Mouse (Mus musculus): ENCODE measurements at regions not wholly inside any gene's neighbourhood (a gene's known extent, or its start where the extent isn't known, plus 50 kb on each side); places are given as distances from the start of the nearest gene placed in this dataset.

- H3K9ac ChIP-seq, result no peak overlapping the region
- ATAC-seq (ENCODE audit: low FRiP score), result no peak
- no peak overlapping the region for H3K4me3 ChIP-seq (replicated peaks)
- no peak overlapping the region for H3K27ac ChIP-seq
- H3K27me3 ChIP-seq, result no peaks in the 10 kb centered on the region
- no peaks in the 10 kb centered on the region for H3K9me3 ChIP-seq
- 87% methylated on average over 6 of the region's 6 CpGs for WGBS
- H3K36me3 ChIP-seq (replicated peaks), result no peaks in the 10 kb centered on the region
- H3K4me1 ChIP-seq, result peaks cover 15% of the 10 kb centered on the region
- no peak overlapping the region for H3K4me2 ChIP-seq
Observed at GRCm38 (mm10) chr13:60425556-60425955, 176.2 kb upstream of the Dapk1 start.

- no peak overlapping the region for H3K27ac ChIP-seq
- no peak overlapping the region for H3K9ac ChIP-seq
- no peaks in the 10 kb centered on the region for H3K27me3 ChIP-seq
- H3K36me3 ChIP-seq (replicated peaks), result no peaks in the 10 kb centered on the region
- H3K9me3 ChIP-seq, result no peaks in the 10 kb centered on the region
- ATAC-seq (ENCODE audit: low FRiP score), result no peak
- H3K4me2 ChIP-seq, result no peak overlapping the region
- 87% methylated on average over 12 of the region's 12 CpGs for WGBS
- H3K4me1 ChIP-seq, result peaks cover 15% of the 10 kb centered on the region
- no peak overlapping the region for H3K4me3 ChIP-seq (replicated peaks)
Observed at GRCm38 (mm10) chr13:60426192-60426840, 175.4 kb upstream of the Dapk1 start.

- H3K27ac ChIP-seq, result no peak overlapping the region
- no peak overlapping the region for H3K4me2 ChIP-seq
- H3K9ac ChIP-seq, result no peak overlapping the region
- H3K4me3 ChIP-seq (replicated peaks), result no peak overlapping the region
- H3K36me3 ChIP-seq (replicated peaks), result no peaks in the 10 kb centered on the region
- peaks cover 15% of the 10 kb centered on the region for H3K4me1 ChIP-seq
- no peak for ATAC-seq (ENCODE audit: low FRiP score)
- 54% methylated on average over 7 of the region's 7 CpGs for WGBS
- no peaks in the 10 kb centered on the region for H3K9me3 ChIP-seq
- H3K27me3 ChIP-seq, result no peaks in the 10 kb centered on the region
Observed at GRCm38 (mm10) chr13:60427077-60427476, 174.7 kb upstream of the Dapk1 start.

GRCm38 (mm10) chr13:60427755-60428385 is 173.9 kb upstream of the Dapk1 start:
- ATAC-seq (ENCODE audit: low FRiP score), result no peak
- Histone ChIP-seq H3K4me2 (peak overlapping the region; percentile 3; the same call in 1 of the 2 replicates), H3K27me3 (no peaks in the 10 kb centered on the region), H3K9me3 (no peaks in the 10 kb centered on the region), H3K9ac (no peak overlapping the region; the same call in 1 of the 2 replicates), H3K27ac (no peak overlapping the region), H3K4me1 (peaks cover 15% of the 10 kb centered on the region), H3K4me3 (replicated peaks) (no peak overlapping the region), H3K36me3 (replicated peaks) (no peaks in the 10 kb centered on the region)
- WGBS, result 27% methylated on average over 12 of the region's 12 CpGs

GRCm38 (mm10) chr13:60429148-60429547 is 172.6 kb upstream of the Dapk1 start:
- Histone ChIP-seq H3K9ac (no peak overlapping the region), H3K4me3 (replicated peaks) (no peak overlapping the region), H3K27ac (no peak overlapping the region), H3K4me1 (peaks cover 15% of the 10 kb centered on the region), H3K27me3 (no peaks in the 10 kb centered on the region), H3K36me3 (replicated peaks) (no peaks in the 10 kb centered on the region), H3K9me3 (no peaks in the 10 kb centered on the region), H3K4me2 (no peak overlapping the region)
- 75% methylated on average over 3 of the region's 3 CpGs for WGBS
- ATAC-seq (ENCODE audit: low FRiP score), result no peak

GRCm38 (mm10) chr13:60431412-60431811 is 170.3 kb upstream of the Dapk1 start:
- 90% methylated on average over 8 of the region's 8 CpGs for WGBS
- no peak overlapping the region for H3K27ac ChIP-seq
- H3K4me1 ChIP-seq, result peaks cover 12% of the 10 kb centered on the region
- H3K27me3 ChIP-seq, result no peaks in the 10 kb centered on the region
- no peak overlapping the region for H3K9ac ChIP-seq
- no peak overlapping the region for H3K4me3 ChIP-seq (replicated peaks)
- no peaks in the 10 kb centered on the region for H3K36me3 ChIP-seq (replicated peaks)
- ATAC-seq (ENCODE audit: low FRiP score), result no peak
- no peak overlapping the region for H3K4me2 ChIP-seq
- H3K9me3 ChIP-seq, result no peaks in the 10 kb centered on the region

GRCm38 (mm10) chr13:60434221-60435210 is 167.2 kb upstream of the Dapk1 start:
- Histone ChIP-seq H3K9ac (no peak overlapping the region), H3K4me3 (replicated peaks) (no peak overlapping the region), H3K9me3 (no peaks in the 10 kb centered on the region), H3K36me3 (replicated peaks) (no peaks in the 10 kb centered on the region), H3K4me1 (no peaks in the 10 kb centered on the region), H3K27ac (no peak overlapping the region), H3K4me2 (no peak overlapping the region), H3K27me3 (no peaks in the 10 kb centered on the region)
- ATAC-seq (ENCODE audit: low FRiP score), result no peak
- 71% methylated on average over 11 of the region's 11 CpGs for WGBS

- H3K4me3 ChIP-seq (replicated peaks), result no peak overlapping the region
- H3K36me3 ChIP-seq (replicated peaks), result no peaks in the 10 kb centered on the region
- no peak overlapping the region for H3K27ac ChIP-seq
- no peaks in the 10 kb centered on the region for H3K27me3 ChIP-seq
- no peaks in the 10 kb centered on the region for H3K9me3 ChIP-seq
- H3K9ac ChIP-seq, result no peak overlapping the region
- WGBS, result 88% methylated on average over 5 of the region's 5 CpGs
- H3K4me1 ChIP-seq, result no peaks in the 10 kb centered on the region
- no peak for ATAC-seq (ENCODE audit: low FRiP score)
- H3K4me2 ChIP-seq, result no peak overlapping the region
Observed at GRCm38 (mm10) chr13:60435333-60435732, 166.4 kb upstream of the Dapk1 start.

GRCm38 (mm10) chr13:60438177-60438576 is 163.6 kb upstream of the Dapk1 start:
- no peak overlapping the region for H3K4me3 ChIP-seq (replicated peaks)
- H3K9me3 ChIP-seq, result no peaks in the 10 kb centered on the region
- H3K4me1 ChIP-seq, result no peaks in the 10 kb centered on the region
- no peak overlapping the region for H3K27ac ChIP-seq
- no peaks in the 10 kb centered on the region for H3K27me3 ChIP-seq
- no peak overlapping the region for H3K9ac ChIP-seq
- H3K36me3 ChIP-seq (replicated peaks), result no peaks in the 10 kb centered on the region
- 94% methylated on average over 2 of the region's 2 CpGs for WGBS
- no peak overlapping the region for H3K4me2 ChIP-seq
- no peak for ATAC-seq (ENCODE audit: low FRiP score)

GRCm38 (mm10) chr13:60440586-60440985 is 161.2 kb upstream of the Dapk1 start:
- ATAC-seq (ENCODE audit: low FRiP score), result no peak
- no peaks in the 10 kb centered on the region for H3K27me3 ChIP-seq

GRCm38 (mm10) chr13:60445164-60445563 is 156.6 kb upstream of the Dapk1 start:
- Histone ChIP-seq H3K4me1 (no peaks in the 10 kb centered on the region), H3K4me3 (replicated peaks) (no peak overlapping the region), H3K4me2 (no peak overlapping the region), H3K9me3 (no peaks in the 10 kb centered on the region), H3K9ac (no peak overlapping the region), H3K27me3 (no peaks in the 10 kb centered on the region), H3K27ac (no peak overlapping the region), H3K36me3 (replicated peaks) (no peaks in the 10 kb centered on the region)
- no peak for ATAC-seq (ENCODE audit: low FRiP score)
- WGBS, result 87% methylated on average over 5 of the region's 5 CpGs

More at GRCm38 (mm10) chr13:60440586-60440985, 161.2 kb upstream of the Dapk1 start:
- no peaks in the 10 kb centered on the region for H3K36me3 ChIP-seq (replicated peaks)
- no peak overlapping the region for H3K4me3 ChIP-seq (replicated peaks)
- no peaks in the 10 kb centered on the region for H3K4me1 ChIP-seq
- no peak overlapping the region for H3K27ac ChIP-seq
- H3K9ac ChIP-seq, result no peak overlapping the region
- WGBS, result 68% methylated on average over 3 of the region's 3 CpGs
- H3K9me3 ChIP-seq, result no peaks in the 10 kb centered on the region
- H3K4me2 ChIP-seq, result no peak overlapping the region

- no peaks in the 10 kb centered on the region for H3K4me1 ChIP-seq
- no peaks in the 10 kb centered on the region for H3K27me3 ChIP-seq
- H3K4me3 ChIP-seq (replicated peaks), result no peak overlapping the region
- H3K27ac ChIP-seq, result no peak overlapping the region
- no peaks in the 10 kb centered on the region for H3K9me3 ChIP-seq
- no peak overlapping the region for H3K9ac ChIP-seq
- H3K36me3 ChIP-seq (replicated peaks), result no peaks in the 10 kb centered on the region
- ATAC-seq (ENCODE audit: low FRiP score), result no peak
- no peak overlapping the region for H3K4me2 ChIP-seq
- 72% methylated on average over 5 of the region's 5 CpGs for WGBS
Observed at GRCm38 (mm10) chr13:60446926-60447325, 154.8 kb upstream of the Dapk1 start.
